Mouse (Mus musculus): ENCODE data around the gene Gm8050.
"Not testable (repeated sequence)": the region's sequence is repeated elsewhere in the genome, so short reads cannot be mapped to it uniquely, and the experiment has no call there.

DNA sequence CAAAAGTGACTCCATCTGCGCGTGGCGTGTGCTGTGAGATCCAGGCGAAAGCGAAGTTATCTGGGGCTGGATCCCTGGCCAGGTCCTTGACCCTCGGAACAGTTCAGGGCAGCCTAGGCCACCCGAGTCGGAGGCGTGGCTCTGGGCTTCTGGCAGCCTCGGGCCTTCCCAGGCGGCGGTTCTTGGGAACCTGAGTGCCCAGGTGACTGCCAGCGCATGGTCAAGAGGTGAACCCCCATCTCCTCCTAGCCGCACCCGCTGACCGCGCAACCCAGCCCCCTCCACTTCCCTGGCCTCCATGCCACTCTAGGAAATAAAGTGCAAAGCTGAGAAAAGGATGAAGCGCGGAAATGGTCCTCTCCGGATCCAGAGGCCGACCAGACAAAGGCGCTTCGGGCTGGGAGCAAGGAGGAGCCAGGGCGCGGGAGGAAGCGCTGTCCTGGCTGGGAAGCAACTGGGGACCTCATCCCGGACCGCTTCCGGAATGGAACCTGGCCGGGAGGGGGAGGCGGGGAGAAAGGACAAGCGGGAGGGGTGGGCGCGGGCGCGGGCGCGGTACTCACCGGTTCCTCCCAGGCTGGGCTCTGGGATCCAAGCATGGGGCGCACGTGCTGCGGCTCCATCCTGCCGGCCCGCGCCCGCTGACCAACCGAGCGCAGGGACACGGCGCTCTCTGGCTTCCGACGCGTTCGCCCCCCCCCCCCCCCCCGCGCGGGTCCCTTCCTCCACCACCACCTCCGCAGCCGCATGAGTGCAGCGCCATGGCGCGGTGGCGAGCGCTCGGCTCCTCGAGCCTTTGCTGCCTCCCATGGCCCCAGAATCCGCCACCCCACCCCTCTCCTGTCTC, 36.6 kb upstream of the Gm8050 start:
- TF ChIP-seq POLR2A (IDR thresholded peaks at IDR 0.05; ENCODE audit: borderline replicate concordance, insufficient read depth, low read length); CTCF (IDR thresholded peaks at IDR 0.05; ENCODE audit: borderline replicate concordance, insufficient read depth, low read depth, low read length): not testable (repeated sequence)

All from cerebellum, adult 2 months (tissue).